Mouse (Mus musculus) c-Kit-positive CD71-negative TER-119-negative erythroid progenitor cells, embryonic 14.5 days (primary cell): Measurements from ENCODE around the gene Acoxl.

ENCODE experiments used
- DNase-seq: peaks from one replicate; pipeline ENCODE4 v3.0.0-alpha.2; 2013; ENCODE audit warnings: low read depth

Acoxl gene

GRCm38 (mm10) chr2:128033503-128033902 is 194.8 kb downstream of the Acoxl start:
- no peak for DNase-seq

- DNase-seq: no peak
These were observed 195.5 kb downstream of the Acoxl start for GRCm38 (mm10) chr2:128034066-128034665.

GRCm38 (mm10) chr2:128038259-128038890 is 199.7 kb downstream of the Acoxl start:
- no peak for DNase-seq

GRCm38 (mm10) chr2:128041066-128041750 is 202.5 kb downstream of the Acoxl start:
- DNase-seq: no peak

GRCm38 (mm10) chr2:128046454-128046853 is 207.8 kb downstream of the Acoxl start:
- DNase-seq: no peak

- DNase-seq: no peak
These were observed 216.2 kb downstream of the Acoxl start for GRCm38 (mm10) chr2:128054905-128055304.

GRCm38 (mm10) chr2:128057872-128058271 is 219.2 kb downstream of the Acoxl start:
- no peak for DNase-seq

GRCm38 (mm10) chr2:128058627-128059026 is 220.0 kb downstream of the Acoxl start:
- no peak for DNase-seq

GRCm38 (mm10) chr2:128060213-128060612 is 221.5 kb downstream of the Acoxl start:
- DNase-seq: no peak

- no peak for DNase-seq
These were observed 222.1 kb downstream of the Acoxl start for GRCm38 (mm10) chr2:128060680-128061287.

GRCm38 (mm10) chr2:128061491-128061890 is 222.8 kb downstream of the Acoxl start:
- DNase-seq: no peak

GRCm38 (mm10) chr2:128062756-128063155 is 224.1 kb downstream of the Acoxl start:
- no peak for DNase-seq

GRCm38 (mm10) chr2:128065013-128065412 is 226.3 kb downstream of the Acoxl start:
- no peak for DNase-seq

GRCm38 (mm10) chr2:128065576-128065975 is 226.9 kb downstream of the Acoxl start:
- no peak for DNase-seq

GRCm38 (mm10) chr2:128067162-128067561 is 228.5 kb downstream of the Acoxl start:
- no peak for DNase-seq

GRCm38 (mm10) chr2:128067596-128067995 is 228.9 kb downstream of the Acoxl start:
- DNase-seq: no peak

- DNase-seq: no peak
These were observed 229.5 kb downstream of the Acoxl start for GRCm38 (mm10) chr2:128068176-128068575.

- DNase-seq: no peak
These were observed 230.3 kb downstream of the Acoxl start for GRCm38 (mm10) chr2:128069025-128069424.

- no peak for DNase-seq
These were observed 233.1 kb downstream of the Acoxl start for GRCm38 (mm10) chr2:128071791-128072190.

GRCm38 (mm10) chr2:128072944-128073343 is 234.3 kb downstream of the Acoxl start:
- DNase-seq: no peak

GRCm38 (mm10) chr2:128073603-128074002 is 234.9 kb downstream of the Acoxl start:
- DNase-seq: no peak

- no peak for DNase-seq
These were observed 238.3 kb downstream of the Acoxl start for GRCm38 (mm10) chr2:128076936-128077335.

- DNase-seq: no peak
These were observed 240.2 kb downstream of the Acoxl start for GRCm38 (mm10) chr2:128078859-128079258.
